Mouse (Mus musculus) cerebellum, adult 2 months (tissue): ENCODE data around the gene Arhgap29. TPM values are rescaled to one million over a fixed set of nuclear protein-coding genes. Genes with fewer than 3 reads are reported as not detected.
A peak's percentile ranks its signal among the peaks of the same experiment; 100 is the strongest.

Source experiments
- DNase-seq, 2 experiments: peaks; one replicate each; pipeline ENCODE4 v3.0.0; 2021
- H3K27ac ChIP-seq: fragments of 200-500 bp; 2 replicates; pipeline ENCODE4 v1.5.1; 2012; ENCODE audit warnings: low read length, control low read depth, inconsistent platforms; ENCODE audit not compliant: insufficient read depth
- H3K27me3 ChIP-seq: fragments of 200-500 bp; 2 replicates; pipeline ENCODE4 v1.6.1; 2012; ENCODE audit warnings: inconsistent platforms, mild to moderate bottlenecking, low read length, moderate library complexity; ENCODE audit not compliant: control insufficient read depth, insufficient read depth
- H3K4me1 ChIP-seq: fragments of 200-500 bp; 2 replicates; pipeline ENCODE4 v1.6.1; 2011; ENCODE audit warnings: low read length; ENCODE audit not compliant: control insufficient read depth, insufficient read depth
- H3K4me3 ChIP-seq: fragments of 200-500 bp; replicated peaks from 2 replicates; pipeline ENCODE3; 2011; ENCODE audit warnings: mild to moderate bottlenecking, low read depth, low read length, control low read depth; ENCODE audit not compliant: insufficient read depth
- CTCF ChIP-seq: fragments of 200-500 bp; IDR thresholded peaks from 2 replicates; pipeline ENCODE4 v1.5.1; 2011; ENCODE audit warnings: low read depth, mild to moderate bottlenecking, control low read depth, low read length, moderate library complexity, borderline replicate concordance; ENCODE audit not compliant: insufficient read depth
- POLR2A ChIP-seq: fragments of 200-500 bp; IDR thresholded peaks from 2 replicates; pipeline ENCODE4 v1.6.1; 2011; ENCODE audit warnings: low read length, control low read depth, borderline replicate concordance; ENCODE audit not compliant: insufficient read depth
- WGBS: fragments of 180-500 bp; shearing (Covaris S2); methylation state at CpG from one replicate; pipeline ENCODE4 v1.1.7; 2018; 5-methylcytosine and 5-hydroxymethylcytosine counted together
- polyA plus RNA-seq: library from polyadenylated mRNA; depleted of rRNA; stranded (reverse); fragments of >200 nt; gene quantifications from 2 replicates; pipeline ENCODE4 v1.2.3, GENCODE M21; 2012; rRNA removed

The Arhgap29 gene
- 9.1 and 10.8 TPM in 2 replicates for polyA plus RNA-seq

GRCm38 (mm10) chr3:121952041-121952591 lies at the start of gene Arhgap29:
Gene Arhgap29, plus strand, starts transcription at chr3:121952541.
- peaks cover 2% of the 10 kb centered on the region; the same call in 1 of the 2 replicates for H3K27me3 ChIP-seq
- no peaks in the 10 kb centered on the region for H3K4me1 ChIP-seq
- TF ChIP-seq POLR2A = no peak
- no peak for TF ChIP-seq CTCF
- H3K4me3 ChIP-seq = peak within 1 kb of the TSS; percentile 49
- WGBS = 95% methylated on average over 8 of the region's 8 CpGs
- no peak for DNase-seq
- no peak within 1 kb of the TSS for H3K27ac ChIP-seq

DNA sequence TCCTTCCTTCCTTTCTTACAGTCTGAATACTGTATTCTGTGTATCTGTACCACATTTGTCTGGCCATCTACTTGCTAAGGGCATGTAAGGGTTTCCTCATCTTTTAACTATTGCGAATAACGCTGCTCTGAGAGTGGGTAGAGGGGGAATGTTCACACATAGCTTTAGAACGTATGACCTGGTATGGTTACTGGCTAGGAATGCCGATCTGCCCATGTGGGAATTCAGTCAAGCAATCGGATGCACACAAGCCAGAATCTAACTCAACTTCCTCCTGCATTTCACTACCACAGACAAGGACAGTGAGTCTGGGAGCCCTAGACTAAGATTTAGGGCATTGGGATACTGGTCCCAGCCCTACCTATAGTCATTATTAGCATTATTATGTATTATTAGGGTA lies 49.6 kb upstream of the Arhgap29 start:
- DNase-seq = no peak
- H3K27me3 ChIP-seq = no peaks in the 10 kb centered on the region
- no peak overlapping the region for H3K4me3 ChIP-seq
- no peak overlapping the region for H3K27ac ChIP-seq
- TF ChIP-seq POLR2A = no peak
- no peak for TF ChIP-seq CTCF
- no peaks in the 10 kb centered on the region for H3K4me1 ChIP-seq
- 80% methylated on average over 5 of the region's 5 CpGs for WGBS

- Histone ChIP-seq H3K4me1 (no peaks in the 10 kb centered on the region), H3K4me3 (no peak overlapping the region), H3K27ac (no peak overlapping the region), H3K27me3 (no peaks in the 10 kb centered on the region)
- TF ChIP-seq POLR2A = no peak
- no peak for TF ChIP-seq CTCF
- WGBS = 81% methylated on average over 4 of the region's 4 CpGs
- DNase-seq = no peak
Observed at GRCm38 (mm10) chr3:121903286-121903685, 49.1 kb upstream of the Arhgap29 start.

DNA sequence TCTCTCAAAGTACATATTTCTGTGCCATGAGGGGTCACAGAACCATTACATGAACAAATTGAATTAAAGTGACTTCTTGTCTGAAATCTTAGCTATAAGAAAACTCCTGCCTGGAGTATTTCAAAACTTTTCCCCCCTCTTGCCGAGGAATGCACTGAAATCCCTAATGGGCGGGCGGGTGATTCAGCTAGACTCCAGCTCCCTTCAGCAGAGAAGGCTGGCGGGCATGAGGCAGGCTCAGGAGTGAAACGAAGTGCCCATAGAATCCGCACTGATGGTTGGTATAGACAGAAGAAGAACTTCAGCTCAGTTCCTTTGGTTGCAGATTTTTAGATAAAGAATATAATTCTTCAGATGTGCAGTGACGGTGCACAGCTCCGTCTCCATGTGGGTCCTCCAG lies 48.6 kb upstream of the Arhgap29 start:
- WGBS = 81% methylated on average over 8 of the region's 8 CpGs
- no peak overlapping the region for H3K27ac ChIP-seq
- H3K4me1 ChIP-seq = no peaks in the 10 kb centered on the region
- no peak for TF ChIP-seq CTCF
- no peak for TF ChIP-seq POLR2A
- no peak overlapping the region for H3K4me3 ChIP-seq
- no peaks in the 10 kb centered on the region for H3K27me3 ChIP-seq
- DNase-seq = no peak

DNA sequence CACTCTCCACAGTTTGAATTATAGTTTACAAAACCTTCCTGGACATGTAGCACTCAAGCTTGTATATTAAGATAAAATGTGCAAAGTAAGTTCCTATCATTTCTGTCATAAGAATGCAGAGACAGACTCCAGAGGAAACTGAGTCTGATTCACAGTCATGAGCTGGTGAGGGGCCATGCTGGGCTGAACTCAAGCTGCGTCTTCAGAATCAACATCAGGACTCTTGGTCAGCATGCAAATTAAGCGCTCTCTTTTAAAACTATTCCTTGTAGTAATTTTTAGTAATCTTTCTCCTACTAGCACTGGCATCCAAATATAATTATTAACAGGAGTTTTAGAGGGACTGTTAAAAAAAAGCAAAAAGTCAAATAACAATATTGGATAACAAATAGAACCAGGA lies 47.9 kb upstream of the Arhgap29 start:
- no peak for DNase-seq

DNA sequence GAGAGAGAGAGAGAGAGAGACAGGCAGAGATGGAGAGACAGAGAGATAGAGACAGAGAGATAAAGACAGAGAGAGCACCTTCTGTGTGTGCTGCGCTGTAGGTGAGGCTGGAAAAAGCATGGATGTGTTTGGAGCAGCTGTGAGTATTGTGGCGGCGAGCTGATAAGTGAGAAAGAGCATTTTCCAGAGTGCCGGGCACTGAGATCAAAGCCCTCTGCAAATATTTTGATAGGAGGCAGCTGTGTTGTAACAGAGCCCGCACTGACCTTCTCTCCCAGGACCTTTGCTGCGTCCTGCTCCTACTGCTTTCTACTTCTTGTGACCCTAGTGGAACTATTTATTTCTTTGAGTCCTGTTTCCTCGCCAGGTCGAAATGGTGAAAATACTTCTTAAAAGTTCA lies 45.7 kb upstream of the Arhgap29 start:
- H3K27me3 ChIP-seq = no peaks in the 10 kb centered on the region
- WGBS = 79% methylated on average over 8 of the region's 8 CpGs
- DNase-seq = no peak
- no peak overlapping the region for H3K4me3 ChIP-seq
- H3K27ac ChIP-seq = no peak overlapping the region
- TF ChIP-seq POLR2A = no peak
- no peak for TF ChIP-seq CTCF
- H3K4me1 ChIP-seq = no peaks in the 10 kb centered on the region

More for the DNA sequence above, 47.9 kb upstream of the Arhgap29 start:
- H3K27ac ChIP-seq = no peak overlapping the region
- WGBS = 75% methylated on average over 2 of the region's 2 CpGs
- no peaks in the 10 kb centered on the region for H3K27me3 ChIP-seq
- H3K4me3 ChIP-seq = no peak overlapping the region
- TF ChIP-seq CTCF (no peak), POLR2A (no peak)
- H3K4me1 ChIP-seq = no peaks in the 10 kb centered on the region

GRCm38 (mm10) chr3:121909155-121909554 lies 43.2 kb upstream of the Arhgap29 start:
- H3K27me3 ChIP-seq = no peaks in the 10 kb centered on the region
- 22% methylated on average over 3 of the region's 3 CpGs for WGBS
- H3K27ac ChIP-seq = no peak overlapping the region
- TF ChIP-seq POLR2A (no peak), CTCF (no peak)
- no peaks in the 10 kb centered on the region for H3K4me1 ChIP-seq
- H3K4me3 ChIP-seq = no peak overlapping the region
- no peak for DNase-seq

- no peak overlapping the region for H3K27ac ChIP-seq
- no peak for DNase-seq
- no peak overlapping the region for H3K4me3 ChIP-seq
- 88% methylated on average over 5 of the region's 5 CpGs for WGBS
- no peaks in the 10 kb centered on the region for H3K4me1 ChIP-seq
- H3K27me3 ChIP-seq = no peaks in the 10 kb centered on the region; the same call in 1 of the 2 replicates
- TF ChIP-seq POLR2A = no peak
- TF ChIP-seq CTCF = no peak
Observed at GRCm38 (mm10) chr3:121913476-121913875, 38.9 kb upstream of the Arhgap29 start.
